Mouse (Mus musculus): ENCODE measurements at regions not wholly inside any gene's neighbourhood (a gene's known extent, or its start where the extent isn't known, plus 50 kb on each side); places are given as distances from the start of the nearest gene placed in this dataset.
"Not testable (repeated sequence)": the region's sequence is repeated elsewhere in the genome, so short reads cannot be mapped to it uniquely, and the experiment has no call there.

- not testable (repeated sequence) for H3K4me2 ChIP-seq (replicated peaks; ENCODE audit: low read depth, low read length); ATAC-seq (ENCODE audit: low FRiP score, low TSS enrichment); H3K9ac ChIP-seq (replicated peaks; ENCODE audit: low read length); H3K9me3 ChIP-seq (ENCODE audit: low read length); H3K27me3 ChIP-seq (ENCODE audit: insufficient read depth, low read length); H3K27ac ChIP-seq (ENCODE audit: low read length); H3K4me1 ChIP-seq (ENCODE audit: insufficient read depth, low read length); H3K4me3 ChIP-seq (ENCODE audit: low read length); H3K36me3 ChIP-seq (ENCODE audit: insufficient read depth, low read length)
- 92% methylated on average over 7 of the region's 7 CpGs for WGBS
These were observed 139.5 kb downstream of the Slc6a15 start for GRCm38 (mm10) chr10:103507051-103507450.

DNA sequence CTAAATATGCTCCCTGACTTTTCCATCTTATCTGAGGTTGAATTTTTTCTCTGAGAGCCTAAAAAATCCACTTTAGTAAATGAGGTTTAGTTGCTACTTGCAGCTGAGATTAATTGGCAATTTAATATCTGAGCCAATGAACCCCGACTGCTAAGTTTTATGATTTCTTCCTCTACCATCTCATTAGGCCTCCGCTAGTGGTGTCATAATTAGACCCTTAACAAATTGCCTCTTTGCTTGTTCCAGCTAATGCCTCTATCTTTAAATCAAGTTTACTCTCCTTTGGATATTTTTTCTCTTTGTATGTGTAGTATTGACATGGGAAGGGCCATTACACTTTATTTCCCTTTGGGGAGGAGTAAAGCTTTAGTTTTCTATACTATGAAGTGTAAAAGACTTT lies 176.9 kb downstream of the Slc6a15 start:
- no peaks in the 10 kb centered on the region for H3K4me1 ChIP-seq (ENCODE audit: insufficient read depth, low read length)
- no peaks in the 10 kb centered on the region for H3K9me3 ChIP-seq (ENCODE audit: low read length)
- H3K27me3 ChIP-seq (ENCODE audit: insufficient read depth, low read length) = no peaks in the 10 kb centered on the region
- no peak overlapping the region for H3K27ac ChIP-seq (ENCODE audit: low read length)
- ATAC-seq (ENCODE audit: low FRiP score, low TSS enrichment) = no peak
- 53% methylated on average over 2 of the region's 2 CpGs for whole genome bisulfite sequencing
- no peak overlapping the region for H3K9ac ChIP-seq (replicated peaks; ENCODE audit: low read length)
- H3K36me3 ChIP-seq (ENCODE audit: insufficient read depth, low read length) = no peaks in the 10 kb centered on the region
- no peak overlapping the region for H3K4me3 ChIP-seq (ENCODE audit: low read length)
- no peak overlapping the region for H3K4me2 ChIP-seq (replicated peaks; ENCODE audit: low read depth, low read length)

DNA sequence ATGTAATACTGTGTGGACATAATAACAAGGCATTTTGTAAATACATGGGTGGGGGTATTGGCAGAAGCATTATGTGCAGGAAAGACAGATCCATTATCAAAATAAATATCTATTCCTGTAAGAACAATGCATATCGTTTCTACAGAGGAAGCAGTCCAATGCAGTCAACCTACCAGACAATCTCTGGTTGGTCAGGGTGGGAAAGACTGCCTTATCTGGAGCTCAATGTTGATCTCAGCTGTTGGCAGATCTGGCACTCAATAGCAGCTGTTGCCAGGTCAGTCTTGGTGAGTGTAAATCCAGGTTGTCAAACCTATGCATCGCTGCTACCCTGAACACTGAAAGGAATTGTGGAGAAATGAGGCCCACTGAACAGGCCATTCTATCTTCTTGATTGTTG lies 181.9 kb downstream of the Slc6a15 start:
- no peak overlapping the region for H3K4me3 ChIP-seq (ENCODE audit: low read length)
- H3K9ac ChIP-seq (replicated peaks; ENCODE audit: low read length) = no peak overlapping the region
- no peak overlapping the region for H3K4me2 ChIP-seq (replicated peaks; ENCODE audit: low read depth, low read length)
- 69% methylated on average over 2 of the region's 2 CpGs for WGBS
- ATAC-seq (ENCODE audit: low FRiP score, low TSS enrichment) = no peak
- no peak overlapping the region for H3K27ac ChIP-seq (ENCODE audit: low read length)
- H3K36me3 ChIP-seq (ENCODE audit: insufficient read depth, low read length) = no peaks in the 10 kb centered on the region
- no peaks in the 10 kb centered on the region for H3K9me3 ChIP-seq (ENCODE audit: low read length)
- H3K4me1 ChIP-seq (ENCODE audit: insufficient read depth, low read length) = no peaks in the 10 kb centered on the region
- no peaks in the 10 kb centered on the region for H3K27me3 ChIP-seq (ENCODE audit: insufficient read depth, low read length)

DNA sequence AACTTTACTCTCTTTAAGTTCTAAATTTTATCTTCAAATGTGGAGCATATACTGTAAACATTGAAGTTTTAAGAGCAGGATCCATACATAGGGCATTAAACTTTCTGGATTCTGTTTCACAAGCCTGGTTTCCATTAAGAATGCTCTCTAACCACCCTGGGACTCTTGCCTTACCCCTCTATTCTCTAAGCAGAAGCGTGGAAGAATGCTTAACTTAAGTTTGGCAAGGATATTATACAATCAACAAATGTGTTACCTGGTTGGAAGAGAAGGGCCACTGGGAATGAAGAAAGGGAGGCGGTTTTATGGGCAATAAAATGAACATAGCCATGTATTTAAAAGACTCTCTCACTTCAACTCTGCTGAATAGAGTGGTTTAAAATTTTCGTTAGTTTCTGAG lies 217.5 kb downstream of the Slc6a15 start:
- H3K9me3 ChIP-seq (ENCODE audit: low read length) = no peaks in the 10 kb centered on the region
- H3K27me3 ChIP-seq (ENCODE audit: insufficient read depth, low read length) = no peaks in the 10 kb centered on the region
- H3K4me1 ChIP-seq (ENCODE audit: insufficient read depth, low read length) = no peaks in the 10 kb centered on the region
- H3K9ac ChIP-seq (replicated peaks; ENCODE audit: low read length) = no peak overlapping the region
- no peak overlapping the region for H3K27ac ChIP-seq (ENCODE audit: low read length)
- H3K4me2 ChIP-seq (replicated peaks; ENCODE audit: low read depth, low read length) = no peak overlapping the region
- no peak overlapping the region for H3K4me3 ChIP-seq (ENCODE audit: low read length)
- ATAC-seq (ENCODE audit: low FRiP score, low TSS enrichment) = no peak
- 73% methylated on average over 3 of the region's 3 CpGs for WGBS
- no peaks in the 10 kb centered on the region for H3K36me3 ChIP-seq (ENCODE audit: insufficient read depth, low read length)

DNA sequence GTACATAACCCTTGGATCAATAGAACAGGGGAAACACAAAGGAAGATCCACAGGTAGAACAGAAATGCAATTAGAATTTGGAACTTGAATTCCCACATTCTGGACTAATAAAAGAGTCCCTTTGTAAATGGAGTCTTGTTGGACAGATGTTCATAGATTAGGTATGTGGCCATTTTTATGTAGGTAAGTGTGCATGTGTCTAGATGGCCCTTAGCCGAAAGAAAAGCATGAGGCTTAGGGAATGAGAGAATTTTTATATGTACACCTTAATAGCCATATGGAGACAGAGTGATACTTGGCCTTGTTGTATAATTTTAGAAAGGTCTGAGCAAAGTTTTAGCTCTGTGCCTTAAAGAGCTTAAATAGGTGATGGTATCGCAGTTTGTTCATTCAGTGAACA lies 217.9 kb downstream of the Slc6a15 start:
- ATAC-seq (ENCODE audit: low FRiP score, low TSS enrichment) = no peak
- Histone ChIP-seq H3K9me3 (ENCODE audit: low read length) (no peaks in the 10 kb centered on the region), H3K4me3 (ENCODE audit: low read length) (no peak overlapping the region), H3K9ac (replicated peaks; ENCODE audit: low read length) (no peak overlapping the region), H3K4me1 (ENCODE audit: insufficient read depth, low read length) (no peaks in the 10 kb centered on the region), H3K4me2 (replicated peaks; ENCODE audit: low read depth, low read length) (no peak overlapping the region), H3K27ac (ENCODE audit: low read length) (no peak overlapping the region), H3K36me3 (ENCODE audit: insufficient read depth, low read length) (no peaks in the 10 kb centered on the region), H3K27me3 (ENCODE audit: insufficient read depth, low read length) (no peaks in the 10 kb centered on the region)
- WGBS = 96% methylated on average over 2 of the region's 2 CpGs

DNA sequence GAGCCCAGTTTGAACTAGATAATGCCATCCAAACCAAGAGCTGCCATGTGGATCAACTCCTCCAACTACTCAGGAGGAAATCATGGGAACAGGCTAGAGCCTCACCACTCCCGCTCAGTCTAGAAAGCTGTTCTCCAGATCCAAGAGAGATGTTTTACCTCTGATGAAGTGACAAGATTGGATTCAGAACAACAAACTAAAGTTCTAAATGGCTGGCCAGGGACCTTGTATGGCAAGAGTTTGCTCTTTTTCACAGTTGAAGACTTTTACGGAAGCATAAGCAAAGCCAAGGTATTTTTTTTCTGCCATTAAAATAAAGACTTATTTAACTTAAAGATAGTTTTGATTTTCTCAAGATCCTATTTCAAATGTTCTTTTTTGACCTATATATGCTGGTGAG lies 224.4 kb downstream of the Slc6a15 start:
- Histone ChIP-seq H3K4me1 (ENCODE audit: insufficient read depth, low read length) (no peaks in the 10 kb centered on the region), H3K4me3 (ENCODE audit: low read length) (no peak overlapping the region), H3K27ac (ENCODE audit: low read length) (no peak overlapping the region), H3K27me3 (ENCODE audit: insufficient read depth, low read length) (no peaks in the 10 kb centered on the region), H3K9ac (replicated peaks; ENCODE audit: low read length) (no peak overlapping the region), H3K4me2 (replicated peaks; ENCODE audit: low read depth, low read length) (no peak overlapping the region), H3K36me3 (ENCODE audit: insufficient read depth, low read length) (no peaks in the 10 kb centered on the region), H3K9me3 (ENCODE audit: low read length) (no peaks in the 10 kb centered on the region)
- ATAC-seq (ENCODE audit: low FRiP score, low TSS enrichment) = no peak
- 86% methylated on average over 2 of the region's 2 CpGs for WGBS

DNA sequence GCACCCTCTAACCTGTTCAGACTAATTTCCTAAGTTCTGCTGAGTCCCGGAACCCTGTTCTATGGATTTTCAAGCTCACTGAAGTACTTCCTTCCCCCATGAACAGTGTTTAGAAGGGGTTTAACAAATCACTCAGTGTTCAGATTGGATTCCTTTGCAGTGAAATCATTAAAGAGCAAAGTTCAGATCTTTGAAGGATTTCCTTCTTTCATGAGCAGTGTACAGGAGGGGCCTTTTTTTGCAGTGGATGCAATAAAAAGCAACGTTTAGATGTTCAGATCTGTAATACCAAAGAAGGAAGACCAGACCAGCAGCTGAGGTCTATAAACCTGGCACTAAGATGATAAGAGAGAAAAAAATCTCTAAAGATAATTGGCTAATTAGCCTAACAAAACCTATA lies 273.6 kb downstream of the Slc6a15 start:
- Histone ChIP-seq H3K27ac (ENCODE audit: low read length) (no peak overlapping the region), H3K9ac (replicated peaks; ENCODE audit: low read length) (no peak overlapping the region), H3K27me3 (ENCODE audit: insufficient read depth, low read length) (no peaks in the 10 kb centered on the region), H3K36me3 (ENCODE audit: insufficient read depth, low read length) (no peaks in the 10 kb centered on the region), H3K9me3 (ENCODE audit: low read length) (no peaks in the 10 kb centered on the region), H3K4me2 (replicated peaks; ENCODE audit: low read depth, low read length) (no peak overlapping the region), H3K4me1 (ENCODE audit: insufficient read depth, low read length) (no peaks in the 10 kb centered on the region), H3K4me3 (ENCODE audit: low read length) (no peak overlapping the region)
- 75% methylated on average over 2 of the region's 2 CpGs for WGBS
- no peak for ATAC-seq (ENCODE audit: low FRiP score, low TSS enrichment)

GRCm38 (mm10) chr10:103649848-103650247 lies 282.3 kb downstream of the Slc6a15 start:
- H3K4me2 ChIP-seq (replicated peaks; ENCODE audit: low read depth, low read length) = no peak overlapping the region
- no peaks in the 10 kb centered on the region for H3K36me3 ChIP-seq (ENCODE audit: insufficient read depth, low read length)
- no peak overlapping the region for H3K9ac ChIP-seq (replicated peaks; ENCODE audit: low read length)
- H3K27ac ChIP-seq (ENCODE audit: low read length) = no peak overlapping the region
- no peak for ATAC-seq (ENCODE audit: low FRiP score, low TSS enrichment)
- H3K9me3 ChIP-seq (ENCODE audit: low read length) = no peaks in the 10 kb centered on the region
- H3K27me3 ChIP-seq (ENCODE audit: insufficient read depth, low read length) = no peaks in the 10 kb centered on the region
- 84% methylated on average over 3 of the region's 3 CpGs for WGBS
- no peak overlapping the region for H3K4me3 ChIP-seq (ENCODE audit: low read length)
- no peaks in the 10 kb centered on the region for H3K4me1 ChIP-seq (ENCODE audit: insufficient read depth, low read length)

DNA sequence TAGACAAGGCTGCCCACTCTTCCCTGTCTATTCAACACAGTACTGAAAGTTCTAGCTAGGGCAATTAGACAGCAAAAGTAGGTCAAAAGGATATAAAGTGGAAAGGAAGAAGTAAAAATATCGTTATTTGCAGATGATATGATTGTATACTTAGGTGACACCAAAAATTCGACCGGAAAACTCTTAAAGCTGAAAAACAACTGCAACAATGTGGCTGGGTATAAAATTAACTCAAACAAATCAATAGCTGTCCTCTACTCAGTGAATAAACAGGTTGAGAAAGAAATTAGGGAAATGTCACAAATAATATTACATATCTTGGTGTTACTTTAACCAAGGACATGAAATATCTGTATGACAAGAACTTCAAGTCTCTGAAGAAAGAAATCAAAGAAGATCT lies 305.5 kb downstream of the Slc6a15 start:
- WGBS = 83% methylated on average over 3 of the region's 3 CpGs
- no peak for ATAC-seq (ENCODE audit: low FRiP score, low TSS enrichment)

DNA sequence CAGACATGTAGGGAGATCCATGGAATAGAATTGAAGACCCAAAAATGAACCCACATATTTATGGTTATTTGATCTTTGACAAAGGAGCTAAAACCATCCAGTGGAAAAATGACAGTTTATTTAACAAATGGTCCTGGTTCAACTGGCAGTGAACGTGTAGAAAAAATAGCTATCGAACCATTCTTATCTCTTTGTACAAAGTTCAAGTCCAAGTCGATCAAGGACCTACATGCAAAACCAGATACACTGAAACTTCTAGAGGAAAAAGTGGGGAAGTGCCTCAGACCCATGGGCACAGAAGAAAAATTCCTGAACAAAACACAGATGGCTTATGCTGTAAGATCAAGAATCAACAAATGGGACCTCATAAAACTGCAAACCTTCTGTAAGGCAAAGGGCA lies 306.2 kb downstream of the Slc6a15 start:
- H3K4me1 ChIP-seq (ENCODE audit: insufficient read depth, low read length) = no peaks in the 10 kb centered on the region
- no peak overlapping the region for H3K9ac ChIP-seq (replicated peaks; ENCODE audit: low read length)
- H3K36me3 ChIP-seq (ENCODE audit: insufficient read depth, low read length) = no peaks in the 10 kb centered on the region
- H3K9me3 ChIP-seq (ENCODE audit: low read length) = no peaks in the 10 kb centered on the region
- 83% methylated on average over 3 of the region's 3 CpGs for WGBS
- no peak overlapping the region for H3K4me3 ChIP-seq (ENCODE audit: low read length)
- H3K27me3 ChIP-seq (ENCODE audit: insufficient read depth, low read length) = no peaks in the 10 kb centered on the region
- no peak for ATAC-seq (ENCODE audit: low FRiP score, low TSS enrichment)
- H3K27ac ChIP-seq (ENCODE audit: low read length) = no peak overlapping the region
- no peak overlapping the region for H3K4me2 ChIP-seq (replicated peaks; ENCODE audit: low read depth, low read length)

More for the DNA sequence above, 305.5 kb downstream of the Slc6a15 start:
- Histone ChIP-seq H3K36me3 (ENCODE audit: insufficient read depth, low read length) (no peaks in the 10 kb centered on the region), H3K4me1 (ENCODE audit: insufficient read depth, low read length) (no peaks in the 10 kb centered on the region), H3K27me3 (ENCODE audit: insufficient read depth, low read length) (no peaks in the 10 kb centered on the region), H3K9me3 (ENCODE audit: low read length) (no peaks in the 10 kb centered on the region), H3K4me3 (ENCODE audit: low read length) (no peak overlapping the region), H3K9ac (replicated peaks; ENCODE audit: low read length) (no peak overlapping the region), H3K27ac (ENCODE audit: low read length) (no peak overlapping the region), H3K4me2 (replicated peaks; ENCODE audit: low read depth, low read length) (no peak overlapping the region)

GRCm38 (mm10) chr10:103692682-103693081 lies 325.1 kb downstream of the Slc6a15 start:
- H3K27me3 ChIP-seq (ENCODE audit: insufficient read depth, low read length) = no peaks in the 10 kb centered on the region
- ATAC-seq (ENCODE audit: low FRiP score, low TSS enrichment) = no peak
- H3K4me1 ChIP-seq (ENCODE audit: insufficient read depth, low read length) = no peaks in the 10 kb centered on the region
- WGBS = 39% methylated on average over 2 of the region's 2 CpGs
- no peak overlapping the region for H3K4me3 ChIP-seq (ENCODE audit: low read length)
- H3K9me3 ChIP-seq (ENCODE audit: low read length) = no peaks in the 10 kb centered on the region
- no peaks in the 10 kb centered on the region for H3K36me3 ChIP-seq (ENCODE audit: insufficient read depth, low read length)
- no peak overlapping the region for H3K4me2 ChIP-seq (replicated peaks; ENCODE audit: low read depth, low read length)
- no peak overlapping the region for H3K27ac ChIP-seq (ENCODE audit: low read length)
- no peak overlapping the region for H3K9ac ChIP-seq (replicated peaks; ENCODE audit: low read length)
